In genomic region chr7:103942730-103943129, GRCm38 (mm10) we compare ENCODE assay signal across 9 mouse cellular contexts. TPM values are rescaled to one million over a fixed set of nuclear protein-coding genes. Genes with fewer than 3 reads are reported as not detected.
A peak's percentile ranks its signal among the peaks of the same experiment; 100 is the strongest.
DNase-seq lines count a peak whose midpoint lies in the region; ATAC-seq and TF ChIP-seq lines count a peak whose summit lies in the region.
"Had no signal": no experiment of that assay in that cellular context is flagged by ENCODE, and none has a peak within 500 bp of the region (broad histone marks: within the 10 kb centered on the region; RNA-seq: fewer than 3 reads in every experiment).

No protein-coding gene starts in this region.

- no peaks in the 10 kb centered on the region for H3K79me2 ChIP-seq in MEL (ENCODE audit: control insufficient read depth, insufficient read depth, low read length, poor library complexity)

- H3K27me3 ChIP-seq in MEL (ENCODE audit: control insufficient read depth in 1 of 2, insufficient read depth in 2 of 2, low read length in 2 of 2), result no peaks in the 10 kb centered on the region
- no peaks in the 10 kb centered on the region for H3K27me3 ChIP-seq in hindbrain, embryonic 13.5 days
- H3K27me3 ChIP-seq in lung, postnatal 0 days (replicated peaks; ENCODE audit: insufficient read depth, low read length), result no peaks in the 10 kb centered on the region
- H3K27me3 ChIP-seq in splenic B cell, adult 2 months (ENCODE audit: control insufficient read depth, insufficient read depth, low read length, poor library complexity, severe bottlenecking), result no peaks in the 10 kb centered on the region

- TF ChIP-seq RAD21 in MEL (IDR thresholded peaks at IDR 0.05; ENCODE audit: low read depth, low read length), result peak; percentile 92

- intact Hi-C loops in left cerebral cortex, postnatal 14 days (cut with DNase I), result no loop called here

- no peak overlapping the region for H3K9ac ChIP-seq in MEL (ENCODE audit: control insufficient read depth, low read depth, low read length, poor library complexity, severe bottlenecking)
- no peak overlapping the region for H3K9ac ChIP-seq in hindbrain, embryonic 13.5 days
- no peak overlapping the region for H3K9ac ChIP-seq in lung, postnatal 0 days (replicated peaks; ENCODE audit: low read depth)

- TF ChIP-seq EP300 in MEL (IDR thresholded peaks at IDR 0.05; ENCODE audit: low read depth in 1 of 2, low read length in 2 of 2), result no peak
- no peak for TF ChIP-seq EP300 in lung, postnatal 0 days (IDR thresholded peaks at IDR 0.05)

- peak; percentile 82 to 88 (median 87) for TF ChIP-seq CTCF in MEL (IDR thresholded peaks at IDR 0.05 in 2 of 3, conservative IDR thresholded peaks at IDR 0.05 in 1 of 3; ENCODE audit: control insufficient read depth in 1 of 3, insufficient read depth in 1 of 3, low read depth in 2 of 3, low read length in 3 of 3, poor library complexity in 1 of 3, severe bottlenecking in 1 of 3)
- peak; percentile 80 for TF ChIP-seq CTCF in lung, postnatal 0 days (IDR thresholded peaks at IDR 0.05)

- no peaks in the 10 kb centered on the region for H3K9me3 ChIP-seq in MEL (replicated peaks; ENCODE audit: insufficient read depth, low read length)
- H3K9me3 ChIP-seq in hindbrain, embryonic 13.5 days, result no peaks in the 10 kb centered on the region
- no peaks in the 10 kb centered on the region for H3K9me3 ChIP-seq in lung, postnatal 0 days (ENCODE audit: low read length)

- DNase-seq in left cerebral cortex, postnatal 14 days (ENCODE audit: low spot score in 2 of 2), result peak; percentile 3 to 30
- DNase-seq in left cerebral cortex, adult 8-10 months (ENCODE audit: low spot score in 2 of 2), result no peak
- peak; percentile 75 for DNase-seq in MEL (ENCODE audit: low read depth, low spot score)
- peak; percentile 30 for DNase-seq in brain, adult 2 months (ENCODE audit: low read depth, low spot score)
- peak; percentile 53 for DNase-seq in lung, postnatal 0 days (ENCODE audit: low spot score)
- DNase-seq in splenic B cell, adult 2 months (ENCODE audit: low read depth, low spot score), result peak; percentile 78

- no peaks in the 10 kb centered on the region for H3K36me3 ChIP-seq in MEL (ENCODE audit: control insufficient read depth in 1 of 2, insufficient read depth in 2 of 2, low read length in 2 of 2)
- H3K36me3 ChIP-seq in hindbrain, embryonic 13.5 days, result no peaks in the 10 kb centered on the region
- no peaks in the 10 kb centered on the region for H3K36me3 ChIP-seq in lung, postnatal 0 days (ENCODE audit: insufficient read depth, low read length)
- H3K36me3 ChIP-seq in splenic B cell, adult 2 months (ENCODE audit: control insufficient read depth, insufficient read depth, low read length, poor library complexity, severe bottlenecking), result no peaks in the 10 kb centered on the region

- H3K27ac ChIP-seq in MEL (ENCODE audit: control insufficient read depth, low read depth, low read length), result no peak overlapping the region
- H3K27ac ChIP-seq in hindbrain, embryonic 13.5 days, result no peak overlapping the region
- H3K27ac ChIP-seq in lung, postnatal 0 days (ENCODE audit: low read length), result no peak overlapping the region

- 29% methylated on average over 2 of the region's 2 CpGs for WGBS in hindbrain, embryonic 13.5 days
- 27% methylated on average over 2 of the region's 2 CpGs for WGBS in lung, postnatal 0 days

- no peaks in the 10 kb centered on the region for H3K4me1 ChIP-seq in MEL (ENCODE audit: control insufficient read depth in 1 of 2, insufficient read depth in 2 of 2, low read length in 2 of 2)
- no peaks in the 10 kb centered on the region for H3K4me1 ChIP-seq in hindbrain, embryonic 13.5 days (replicated peaks)
- no peaks in the 10 kb centered on the region for H3K4me1 ChIP-seq in lung, postnatal 0 days (ENCODE audit: insufficient read depth, low read depth, low read length)

- H3K4me3 ChIP-seq in MEL (ENCODE audit: control insufficient read depth in 1 of 2, insufficient read depth in 1 of 2, low read depth in 2 of 2, low read length in 2 of 2), result no peak overlapping the region
- no peak overlapping the region for H3K4me3 ChIP-seq in hindbrain, embryonic 13.5 days
- H3K4me3 ChIP-seq in lung, postnatal 0 days (ENCODE audit: low read depth, low read length), result no peak overlapping the region

- no peak overlapping the region for H3K4me2 ChIP-seq in hindbrain, embryonic 13.5 days
- no peak overlapping the region for H3K4me2 ChIP-seq in lung, postnatal 0 days (replicated peaks; ENCODE audit: low read depth, low read length)

- peak; percentile 39; the same call in 1 of the 2 replicates for ATAC-seq in hindbrain, embryonic 13.5 days (ENCODE audit: low FRiP score)
- no peak for ATAC-seq in lung, postnatal 0 days

- no peak for TF ChIP-seq POLR2A in MEL (IDR thresholded peaks at IDR 0.05; ENCODE audit: control insufficient read depth in 1 of 2, insufficient read depth in 1 of 2, low read depth in 1 of 2, low read length in 2 of 2, poor library complexity in 1 of 2)

TF ChIP-seq in MEL, 35 proteins besides CTCF, POLR2A, EP300 and RAD21:
- TF ChIP-seq RCOR1 (IDR thresholded peaks at IDR 0.05; ENCODE audit: low read depth, low read length), result no peak
- no peak for TF ChIP-seq MYB (IDR thresholded peaks at IDR 0.05; ENCODE audit: low read depth, low read length)
- no peak for TF ChIP-seq JUND (IDR thresholded peaks at IDR 0.05; ENCODE audit: low read depth, low read length)
- no peak for TF ChIP-seq ELF1 (IDR thresholded peaks at IDR 0.05; ENCODE audit: low read depth, low read length)
- no peak for TF ChIP-seq KAT2A (conservative IDR thresholded peaks at IDR 0.05; ENCODE audit: low read depth, low read length)
- TF ChIP-seq ZC3H11A (IDR thresholded peaks at IDR 0.05; ENCODE audit: low read depth, low read length), result peak; percentile 82
- no peak for TF ChIP-seq NRF1 (IDR thresholded peaks at IDR 0.05; ENCODE audit: insufficient read depth, low read depth, low read length, poor library complexity, severe bottlenecking)
- no peak for TF ChIP-seq ZKSCAN1 (IDR thresholded peaks at IDR 0.05; ENCODE audit: low read depth, low read length)
- TF ChIP-seq MEF2A (IDR thresholded peaks at IDR 0.05; ENCODE audit: extremely low read depth, insufficient replicate concordance, low read depth, low read length, poor library complexity, severe bottlenecking), result no peak
- TF ChIP-seq SMC3 (IDR thresholded peaks at IDR 0.05; ENCODE audit: low read depth, low read length), result peak; percentile 96
- no peak for TF ChIP-seq TCF12 (IDR thresholded peaks at IDR 0.05; ENCODE audit: low read depth, low read length)
- no peak for TF ChIP-seq GATA1 (IDR thresholded peaks at IDR 0.05; ENCODE audit: low read depth, low read length)
- TF ChIP-seq MAZ (IDR thresholded peaks at IDR 0.05; ENCODE audit: low read depth, low read length), result no peak

RNA-seq across cellular contexts. Expression of gene Olfr633, which starts 1.5 kb away (rescaled TPM):
- not detected for total RNA-seq in left cerebral cortex, postnatal 14 days (2021)
- total RNA-seq in left cerebral cortex, adult 8-10 months (2022), result not detected
- total RNA-seq in MEL (2012; rRNA removed), result not detected in 2 replicates
- polyA plus RNA-seq in MEL (2012; ENCODE audit: insufficient read depth in 1 of 2, insufficient read length in 2 of 2, low read depth in 1 of 2, low replicate concordance in 2 of 2, missing spikeins in 1 of 2), result not detected
- not detected in 2 replicates for polyA plus RNA-seq in hindbrain, embryonic 13.5 days (2015; fragmentation: Nextera tagmentation; extraction: Ambion mirVana)
- polyA plus RNA-seq in lung, postnatal 0 days (2015; fragmentation: Nextera tagmentation; extraction: Ambion mirVana), result not detected in 2 replicates
- total RNA-seq: layer of hippocampus, postnatal 25 days had no signal
- polyA plus RNA-seq: testis, adult 2 months had no signal

RNA-seq across cellular contexts. Expression of gene Olfr632, which starts 8.6 kb away (rescaled TPM):
- not detected for total RNA-seq in left cerebral cortex, postnatal 14 days (2021)
- total RNA-seq in left cerebral cortex, adult 8-10 months (2022), result not detected
- not detected in 2 replicates for total RNA-seq in MEL (2012; rRNA removed)
- polyA plus RNA-seq in MEL (2012; ENCODE audit: insufficient read depth in 1 of 2, insufficient read length in 2 of 2, low read depth in 1 of 2, low replicate concordance in 2 of 2, missing spikeins in 1 of 2), result not detected
- polyA plus RNA-seq in hindbrain, embryonic 13.5 days (2015; fragmentation: Nextera tagmentation; extraction: Ambion mirVana), result not detected in 2 replicates
- polyA plus RNA-seq in lung, postnatal 0 days (2015; fragmentation: Nextera tagmentation; extraction: Ambion mirVana), result not detected in 2 replicates
- total RNA-seq: layer of hippocampus, postnatal 25 days had no signal
- polyA plus RNA-seq: testis, adult 2 months had no signal

RNA-seq across cellular contexts. Expression of gene Olfr631, which starts 14.1 kb away (rescaled TPM):
- total RNA-seq in left cerebral cortex, postnatal 14 days (2021), result not detected
- total RNA-seq in left cerebral cortex, adult 8-10 months (2022), result not detected
- not detected in 2 replicates for total RNA-seq in MEL (2012; rRNA removed)
- not detected for polyA plus RNA-seq in MEL (2012; ENCODE audit: insufficient read depth in 1 of 2, insufficient read length in 2 of 2, low read depth in 1 of 2, low replicate concordance in 2 of 2, missing spikeins in 1 of 2)
- polyA plus RNA-seq in hindbrain, embryonic 13.5 days (2015; fragmentation: Nextera tagmentation; extraction: Ambion mirVana), result not detected in 2 replicates
- not detected in 2 replicates for polyA plus RNA-seq in lung, postnatal 0 days (2015; fragmentation: Nextera tagmentation; extraction: Ambion mirVana)
- total RNA-seq: layer of hippocampus, postnatal 25 days had no signal
- polyA plus RNA-seq: testis, adult 2 months had no signal

RNA-seq across cellular contexts. Expression of gene Olfr635, which starts 28.2 kb away (rescaled TPM):
- under 1 TPM in 1 of 2 experiments, not detected in 1; 0.04 TPM for total RNA-seq in left cerebral cortex, postnatal 14 days (2021)
- total RNA-seq in left cerebral cortex, adult 8-10 months (2022), result under 1 TPM in 3 of 4 experiments, not detected in 1; 0.05 to 0.08 (median 0.07) TPM
- total RNA-seq in MEL (2012; rRNA removed), result not detected in 2 replicates
- not detected for polyA plus RNA-seq in MEL (2012; ENCODE audit: insufficient read depth in 1 of 2, insufficient read length in 2 of 2, low read depth in 1 of 2, low replicate concordance in 2 of 2, missing spikeins in 1 of 2)
- polyA plus RNA-seq in hindbrain, embryonic 13.5 days (2015; fragmentation: Nextera tagmentation; extraction: Ambion mirVana), result not detected in 2 replicates
- polyA plus RNA-seq in lung, postnatal 0 days (2015; fragmentation: Nextera tagmentation; extraction: Ambion mirVana), result not detected in 2 replicates
- polyA plus RNA-seq: testis, adult 2 months had no signal

RNA-seq across cellular contexts. Expression of gene Olfr65, which starts 39.4 kb away (rescaled TPM):
- not detected for total RNA-seq in left cerebral cortex, postnatal 14 days (2021)
- not detected for total RNA-seq in left cerebral cortex, adult 8-10 months (2022)
- total RNA-seq in MEL (2012; rRNA removed), result not detected in 2 replicates
- polyA plus RNA-seq in MEL (2012; ENCODE audit: insufficient read depth in 1 of 2, insufficient read length in 2 of 2, low read depth in 1 of 2, low replicate concordance in 2 of 2, missing spikeins in 1 of 2), result not detected
- not detected in 2 replicates for polyA plus RNA-seq in hindbrain, embryonic 13.5 days (2015; fragmentation: Nextera tagmentation; extraction: Ambion mirVana)
- 0.05 TPM in 1 of 2 replicates, not detected in the other for polyA plus RNA-seq in lung, postnatal 0 days (2015; fragmentation: Nextera tagmentation; extraction: Ambion mirVana)
- total RNA-seq: layer of hippocampus, postnatal 25 days had no signal
- polyA plus RNA-seq: testis, adult 2 months had no signal

Comparison
In these comparisons a context has a peak if more than half of its experiments do, and no peak if none do; other contexts are left out.
1. DNase-seq: peak in left cerebral cortex, postnatal 14 days (2 of 2), MEL (single experiment), brain, adult 2 months (single experiment), lung, postnatal 0 days (single experiment) and splenic B cell, adult 2 months (single experiment); none in left cerebral cortex, adult 8-10 months (0 of 2).